Mouse (Mus musculus): Measurements from ENCODE around the gene Il6st.

Gene Il6st

GRCm38 (mm10) chr13:112442867-112443529, 20.9 kb upstream of the Il6st start:
- no peak for ATAC-seq (ENCODE audit: low TSS enrichment)

DNA sequence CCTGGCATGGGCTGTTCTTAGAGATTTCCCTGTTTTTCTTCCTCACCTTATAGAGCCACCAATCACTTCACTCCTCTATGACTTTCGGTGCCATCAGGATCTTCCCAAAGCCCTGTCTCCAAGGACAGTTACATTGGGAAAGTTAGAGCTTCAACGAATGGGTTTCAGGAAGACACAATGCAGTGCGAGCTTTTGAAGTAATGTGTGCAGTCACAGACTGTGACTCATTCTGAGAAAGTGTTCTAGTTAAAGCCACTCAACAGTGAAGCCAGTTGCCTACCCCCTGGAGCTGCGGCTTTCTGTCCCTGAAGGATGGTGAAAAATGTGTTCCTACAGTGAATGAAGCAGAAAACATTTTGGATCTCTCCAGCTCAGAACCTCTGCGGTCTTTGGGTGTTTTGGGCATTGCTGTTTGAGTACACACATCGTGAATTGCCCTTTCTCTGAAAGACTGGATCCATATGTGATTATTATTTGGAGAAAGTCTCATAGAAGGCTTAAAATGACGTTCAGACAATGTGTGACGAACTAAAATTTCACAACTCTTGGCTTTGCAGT, 16.7 kb upstream of the Il6st start:
- ATAC-seq (ENCODE audit: low TSS enrichment): peak; percentile 82

GRCm38 (mm10) chr13:112450210-112450609, 13.7 kb upstream of the Il6st start:
- ATAC-seq (ENCODE audit: low TSS enrichment): no peak

- no peak for ATAC-seq (ENCODE audit: low TSS enrichment)
Observed at GRCm38 (mm10) chr13:112457366-112457765, 6.5 kb upstream of the Il6st start.

DNA sequence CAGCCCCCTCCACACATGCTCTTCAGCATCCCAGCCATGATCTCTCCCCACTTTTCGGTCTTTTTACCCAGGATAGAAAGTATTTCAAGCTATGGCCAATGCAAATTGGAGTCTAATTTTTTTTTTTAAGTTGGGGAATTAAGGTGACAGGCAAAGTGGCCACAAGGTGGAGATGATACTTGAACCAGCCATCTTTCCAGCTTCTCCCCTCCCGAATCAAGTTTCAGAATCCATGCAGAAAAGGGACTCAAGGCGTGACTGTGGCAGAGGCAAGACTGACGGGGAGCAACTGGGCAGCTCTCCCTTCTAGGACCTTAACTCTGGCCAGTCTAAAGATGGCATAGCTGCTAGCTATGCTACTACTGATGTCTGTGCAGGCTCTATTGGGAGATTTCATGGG, 5.9 kb upstream of the Il6st start:
- no peak for ATAC-seq (ENCODE audit: low TSS enrichment)

GRCm38 (mm10) chr13:112458435-112459018, 5.3 kb upstream of the Il6st start:
- ATAC-seq (ENCODE audit: low TSS enrichment): no peak

- ATAC-seq (ENCODE audit: low TSS enrichment): no peak
Observed at GRCm38 (mm10) chr13:112459956-112460355, 3.9 kb upstream of the Il6st start.

- ATAC-seq (ENCODE audit: low TSS enrichment): no peak
Observed at GRCm38 (mm10) chr13:112462411-112462987, 1.4 kb upstream of the Il6st start.

DNA sequence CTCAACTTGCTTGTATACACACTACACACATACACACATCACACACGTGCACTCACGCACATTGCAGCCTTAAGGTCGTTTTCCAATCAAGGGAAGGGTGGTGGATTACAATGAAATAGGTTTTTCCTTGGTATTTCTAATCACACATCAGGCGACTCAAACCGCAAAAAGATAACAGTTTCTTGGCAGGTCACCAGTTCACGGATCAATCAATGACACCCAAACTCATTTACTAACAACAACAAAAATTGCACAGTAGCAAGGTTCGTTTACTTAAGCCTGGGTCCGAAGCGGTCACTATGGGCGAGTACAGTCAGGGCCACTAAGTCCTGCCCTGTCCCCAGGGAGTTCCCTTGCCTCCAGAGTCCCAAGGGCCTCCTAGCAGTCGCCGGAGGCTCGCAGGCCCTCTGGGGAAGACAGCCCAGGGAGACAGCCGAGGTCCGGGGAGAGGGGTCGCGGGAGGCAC, 500 bp upstream of the Il6st start:
- peak; percentile 85 for ATAC-seq (ENCODE audit: low TSS enrichment)

DNA sequence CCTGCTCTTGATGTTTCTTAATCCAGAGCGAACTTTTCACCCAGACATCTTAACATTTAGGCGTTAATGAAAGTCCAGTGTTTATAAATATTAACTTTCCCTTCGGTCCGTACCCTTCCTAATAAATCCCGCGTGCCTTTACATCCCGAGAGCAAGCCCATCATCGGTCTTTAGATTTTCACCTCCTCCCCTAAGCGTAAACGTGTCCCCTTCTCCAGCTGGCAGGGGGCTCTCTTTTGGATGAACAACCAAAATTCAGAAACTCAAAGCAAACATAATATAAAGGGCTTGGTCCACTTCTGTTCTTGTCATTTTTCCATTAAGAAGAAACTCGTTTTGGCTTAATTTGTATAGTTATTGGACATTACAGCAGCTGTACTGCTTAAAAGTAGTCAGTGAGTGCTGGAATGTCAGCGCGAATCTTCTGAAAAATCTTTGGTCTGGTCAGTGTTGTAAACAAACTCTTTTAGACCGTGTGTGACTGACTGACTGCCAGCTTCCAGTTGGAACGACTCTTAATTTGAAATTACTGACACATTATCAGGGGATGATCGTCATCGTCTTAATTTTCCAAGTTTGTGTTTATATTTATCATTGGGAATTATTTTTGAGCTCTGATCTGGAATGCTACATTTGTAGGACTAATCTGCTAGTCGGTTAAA, 887 bp downstream of the Il6st start:
- ATAC-seq (ENCODE audit: low TSS enrichment): no peak

GRCm38 (mm10) chr13:112465585-112465984, 1.7 kb downstream of the Il6st start:
- ATAC-seq (ENCODE audit: low TSS enrichment): no peak

- no peak for ATAC-seq (ENCODE audit: low TSS enrichment)
Observed at GRCm38 (mm10) chr13:112466136-112466945, 2.5 kb downstream of the Il6st start.

GRCm38 (mm10) chr13:112466946-112467255, 3.0 kb downstream of the Il6st start:
- no peak for ATAC-seq (ENCODE audit: low TSS enrichment)

- no peak for ATAC-seq (ENCODE audit: low TSS enrichment)
Observed at GRCm38 (mm10) chr13:112467384-112467783, 3.5 kb downstream of the Il6st start.

DNA sequence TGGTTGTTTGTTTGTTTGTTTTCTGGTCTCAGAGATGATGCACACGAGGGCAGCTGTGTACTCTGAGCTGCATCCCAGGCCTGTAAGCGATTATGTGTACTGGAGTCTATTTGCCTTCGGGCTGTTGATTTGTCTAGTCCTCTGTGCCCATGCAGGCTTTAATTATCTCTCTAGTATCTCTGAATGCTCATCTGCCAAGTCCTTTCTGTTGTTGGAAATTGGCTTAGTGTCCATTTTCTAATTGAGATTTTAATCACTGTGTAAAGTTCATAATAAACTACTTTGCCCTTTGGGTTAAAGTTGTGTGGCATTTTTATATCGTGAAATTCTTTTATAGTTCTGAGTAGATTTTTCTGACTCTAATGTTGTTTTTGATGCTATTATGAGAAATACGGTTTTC, 5.6 kb downstream of the Il6st start:
- ATAC-seq (ENCODE audit: low TSS enrichment): no peak

DNA sequence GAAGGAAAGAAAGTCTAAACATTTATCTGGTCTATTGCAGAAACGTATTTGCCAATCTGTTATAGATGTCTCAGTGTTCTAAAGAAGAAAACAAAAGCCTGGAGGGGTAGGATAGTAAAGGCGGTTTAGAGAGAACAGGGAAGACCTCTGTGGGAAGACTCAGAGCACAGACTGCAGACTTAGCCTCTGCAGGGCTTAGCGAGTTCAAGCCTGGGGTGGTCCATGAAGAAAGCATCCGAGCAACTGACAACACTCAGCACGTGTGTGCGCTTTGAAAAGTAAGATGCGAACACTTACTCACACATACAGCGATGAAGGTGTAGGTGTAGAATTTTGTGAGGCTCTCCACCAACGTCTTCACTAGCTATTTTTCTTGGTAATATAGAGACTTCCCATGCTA, 7.3 kb downstream of the Il6st start:
- no peak for ATAC-seq (ENCODE audit: low TSS enrichment)

DNA sequence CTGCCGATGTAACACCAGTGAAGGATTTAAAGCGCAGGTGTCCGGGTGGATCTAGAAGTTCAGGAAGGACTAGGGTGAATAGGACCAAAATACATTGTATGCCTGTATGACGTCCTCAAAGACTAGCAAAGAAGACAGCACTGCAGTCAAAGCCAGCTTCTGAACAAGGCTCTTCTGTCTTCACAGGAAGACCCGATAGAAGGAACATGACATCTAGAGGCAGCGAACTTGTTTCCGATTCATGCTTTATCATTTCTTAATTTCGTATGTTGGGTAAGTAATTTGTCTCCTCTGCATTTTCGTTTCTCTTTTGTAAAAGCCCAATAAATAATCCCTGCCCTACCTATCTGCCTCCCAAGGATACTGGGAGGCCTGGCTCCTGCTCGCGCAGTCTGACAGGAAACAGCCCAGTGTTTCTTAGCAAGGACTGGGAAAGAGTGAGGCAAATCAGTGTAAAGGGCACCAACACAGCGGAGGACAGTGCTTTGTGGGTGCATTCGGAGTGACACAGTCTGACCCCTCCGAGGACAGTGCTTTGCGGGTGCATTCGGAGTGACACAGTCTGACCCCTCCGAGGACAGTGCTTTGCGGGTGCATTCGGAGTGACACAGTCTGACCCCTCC, 8.6 kb downstream of the Il6st start:
- no peak for ATAC-seq (ENCODE audit: low TSS enrichment)

- ATAC-seq (ENCODE audit: low TSS enrichment): no peak
Observed at GRCm38 (mm10) chr13:112473757-112474755, 10.2 kb downstream of the Il6st start.

GRCm38 (mm10) chr13:112479032-112479431, 15.2 kb downstream of the Il6st start:
- ATAC-seq (ENCODE audit: low TSS enrichment): no peak

DNA sequence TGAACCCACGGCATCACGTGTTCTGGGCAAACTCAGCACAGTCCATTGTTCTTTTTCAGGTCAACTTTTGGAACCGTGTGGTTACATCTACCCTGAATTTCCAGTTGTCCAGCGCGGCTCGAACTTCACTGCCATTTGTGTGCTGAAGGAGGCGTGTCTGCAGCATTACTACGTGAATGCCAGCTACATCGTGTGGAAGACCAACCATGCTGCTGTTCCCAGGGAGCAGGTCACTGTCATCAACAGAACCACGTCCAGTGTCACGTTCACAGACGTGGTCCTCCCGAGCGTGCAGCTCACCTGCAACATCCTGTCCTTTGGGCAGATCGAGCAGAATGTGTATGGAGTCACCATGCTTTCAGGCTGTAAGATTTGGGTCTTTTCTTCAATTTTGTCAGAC, 16.1 kb downstream of the Il6st start:
- ATAC-seq (ENCODE audit: low TSS enrichment): no peak

All from frontal cortex, adult (tissue).